Mouse (Mus musculus) liver, adult 2 months (tissue): Measurements from ENCODE around the gene Rpap3. TPM values are rescaled to one million over a fixed set of nuclear protein-coding genes. Genes with fewer than 3 reads are reported as not detected.

Experiments
- DNase-seq: peaks from one replicate; pipeline ENCODE4 v3.0.0-alpha.2; 2011; ENCODE audit warnings: low read depth, low spot score; ENCODE audit errors: extremely low read depth
- H3K27ac ChIP-seq: fragments of 200-500 bp; replicated peaks from 2 replicates; pipeline ENCODE4 v1.5.1; 2012; ENCODE audit warnings: low read depth, mild to moderate bottlenecking, control low read depth, inconsistent platforms, low read length; ENCODE audit not compliant: insufficient read depth
- H3K27me3 ChIP-seq: fragments of 200-500 bp; 2 replicates; pipeline ENCODE4 v1.6.1; 2012; ENCODE audit warnings: mild to moderate bottlenecking, moderate library complexity, low read length, inconsistent platforms; ENCODE audit not compliant: control insufficient read depth, insufficient read depth
- H3K36me3 ChIP-seq: fragments of 200-500 bp; 2 replicates; pipeline ENCODE4 v1.6.1; 2012; ENCODE audit warnings: low read length, inconsistent platforms; ENCODE audit not compliant: control insufficient read depth, insufficient read depth
- H3K4me1 ChIP-seq: fragments of 200-500 bp; 2 replicates; pipeline ENCODE4 v1.6.1; 2011; ENCODE audit warnings: low read length; ENCODE audit not compliant: control insufficient read depth, insufficient read depth
- H3K4me3 ChIP-seq: fragments of 200-500 bp; 2 replicates; pipeline ENCODE4 v1.5.1; 2011; ENCODE audit warnings: low read depth, mild to moderate bottlenecking, control low read depth, low read length, moderate library complexity; ENCODE audit not compliant: insufficient read depth
- H3K79me2 ChIP-seq: fragments of 200-500 bp; 2 replicates; pipeline ENCODE4 v1.6.1; 2012; ENCODE audit warnings: inconsistent platforms, mild to moderate bottlenecking, low read length, moderate library complexity; ENCODE audit not compliant: control insufficient read depth, insufficient read depth
- H3K9ac ChIP-seq: fragments of 200-500 bp; 2 replicates; pipeline ENCODE4 v1.6.1; 2012; ENCODE audit warnings: low read depth, mild to moderate bottlenecking, control low read depth, inconsistent platforms, low read length
- CTCF ChIP-seq: fragments of 200-500 bp; IDR thresholded peaks from 2 replicates; pipeline ENCODE4 v1.5.1; 2011; ENCODE audit warnings: low read depth, low read length, control low read depth
- POLR2A ChIP-seq: fragments of 200-500 bp; IDR thresholded peaks from 2 replicates; pipeline ENCODE4 v1.6.1; 2011; ENCODE audit warnings: low read length, control low read depth; ENCODE audit not compliant: insufficient read depth; ENCODE audit errors: extremely low read depth
- WGBS: fragments of 180-500 bp; shearing (Covaris S2); methylation state at CpG from one replicate; pipeline ENCODE4 v1.1.7; 2018; 5-methylcytosine and 5-hydroxymethylcytosine counted together
- polyA plus RNA-seq: library from polyadenylated mRNA; depleted of rRNA; stranded (reverse); fragments of >200 nt; gene quantifications from 2 replicates; pipeline ENCODE4 v1.2.3, GENCODE M21; 2012; rRNA removed
- total RNA-seq: library from RNA; depleted of rRNA; stranded (reverse); fragments of >200 nt; gene quantifications from 2 replicates; pipeline ENCODE4 v1.2.3, GENCODE M21; 2014; rRNA removed

Rpap3 gene
- total and polyA plus RNA-seq, 2 experiments = 2.2 to 8.7 TPM

DNA sequence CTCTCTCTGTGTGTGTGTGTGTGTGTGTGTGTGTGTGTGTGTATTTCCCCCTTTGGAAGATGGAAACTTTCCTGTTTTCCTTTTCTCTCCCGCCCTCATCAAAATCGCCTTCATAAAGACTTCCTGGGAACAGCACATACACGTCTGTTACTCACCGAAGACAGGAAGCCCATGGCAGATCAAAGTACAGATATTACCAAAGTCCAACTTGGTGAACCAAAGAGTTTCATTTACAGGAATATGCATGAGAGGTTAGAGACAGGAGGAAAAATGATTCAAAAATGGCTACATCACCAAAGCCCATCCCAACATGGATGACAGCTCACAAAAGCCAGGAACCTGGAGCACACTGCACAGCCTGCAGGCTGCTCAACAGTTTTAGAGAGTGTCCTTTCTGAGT, 61.6 kb downstream of the Rpap3 start:
- TF ChIP-seq POLR2A = no peak
- TF ChIP-seq CTCF = no peak
- 78% methylated on average over 4 of the region's 4 CpGs for WGBS

More for the DNA sequence above, 61.6 kb downstream of the Rpap3 start:
- no peaks in the 10 kb centered on the region for H3K4me1 ChIP-seq
- DNase-seq = no peak
- H3K27ac ChIP-seq = no peak overlapping the region
- no peaks in the 10 kb centered on the region for H3K27me3 ChIP-seq
- H3K79me2 ChIP-seq = no peaks in the 10 kb centered on the region
- H3K9ac ChIP-seq = no peak overlapping the region
- no peak overlapping the region for H3K4me3 ChIP-seq
- no peaks in the 10 kb centered on the region for H3K36me3 ChIP-seq

Other genes starting within 250 kb of the Rpap3 start
- 0.47 and 0.55 TPM in 2 replicates for gene Endou, start 25.5 kb upstream of the Rpap3 start, total RNA-seq
- 0.21 and 0.32 TPM in 2 replicates for gene Endou, start 25.5 kb upstream of the Rpap3 start, polyA plus RNA-seq
- gene Rapgef3, start 62.1 kb upstream of the Rpap3 start, total RNA-seq = 1.8 and 3.2 TPM in 2 replicates
- gene Rapgef3, start 62.1 kb upstream of the Rpap3 start, polyA plus RNA-seq = 2.7 and 4.9 TPM in 2 replicates
- 15.2 and 21.1 TPM in 2 replicates for gene Slc48a1, start 72.7 kb upstream of the Rpap3 start, total RNA-seq
- gene Slc48a1, start 72.7 kb upstream of the Rpap3 start, polyA plus RNA-seq = 54.9 and 58.6 TPM in 2 replicates
- gene Hdac7, start 138.7 kb upstream of the Rpap3 start, total RNA-seq = 2.5 and 3.4 TPM in 2 replicates
- gene Hdac7, start 138.7 kb upstream of the Rpap3 start, polyA plus RNA-seq = 5.9 and 9.5 TPM in 2 replicates
- under 0.01 and 0.09 TPM in 2 replicates for gene Vdr, start 204.8 kb upstream of the Rpap3 start, total RNA-seq
- gene Vdr, start 204.8 kb upstream of the Rpap3 start, polyA plus RNA-seq = 0.04 TPM in 2 replicates